Mouse (Mus musculus) olfactory bulb, adult 2 months (tissue): ENCODE measurements around the gene Atp11b. TPM values are rescaled to one million over a fixed set of nuclear protein-coding genes. Genes with fewer than 3 reads are reported as not detected.

Experiments
- H3K27ac ChIP-seq: fragments of 200-500 bp; 2 replicates; pipeline ENCODE4 v1.5.1; 2012; ENCODE audit warnings: low read depth, low read length; ENCODE audit not compliant: insufficient read depth
- H3K4me1 ChIP-seq: fragments of 200-500 bp; 2 replicates; pipeline ENCODE4 v1.6.1; 2012; ENCODE audit warnings: low read length; ENCODE audit not compliant: control insufficient read depth, insufficient read depth
- H3K4me3 ChIP-seq: fragments of 200-500 bp; 2 replicates; pipeline ENCODE4 v1.5.1; 2012; ENCODE audit warnings: mild to moderate bottlenecking, low read depth, low read length, moderate library complexity; ENCODE audit not compliant: insufficient read depth
- CTCF ChIP-seq: fragments of 200-500 bp; IDR thresholded peaks from 2 replicates; pipeline ENCODE4 v1.5.1; 2012; ENCODE audit warnings: low read depth, mild to moderate bottlenecking, low read length, moderate library complexity; ENCODE audit not compliant: insufficient read depth
- POLR2A ChIP-seq: fragments of 200-500 bp; IDR thresholded peaks from 2 replicates; pipeline ENCODE4 v1.6.1; 2012; ENCODE audit warnings: mild to moderate bottlenecking, low read depth, low read length, moderate library complexity; ENCODE audit not compliant: insufficient read depth
- WGBS: fragments of 180-500 bp; shearing (Covaris S2); methylation state at CpG from one replicate; pipeline ENCODE4 v1.1.7; 2018; 5-methylcytosine and 5-hydroxymethylcytosine counted together
- polyA plus RNA-seq: library from polyadenylated mRNA; stranded (reverse); fragments of >200 nt; gene quantifications from 2 replicates; pipeline ENCODE4 v1.2.4, GENCODE M21; 2012; ENCODE audit warnings: low replicate concordance; ENCODE audit not compliant: missing spikeins, insufficient read depth, insufficient read length

The Atp11b gene
- polyA plus RNA-seq, 1 experiment, result not detected

DNA sequence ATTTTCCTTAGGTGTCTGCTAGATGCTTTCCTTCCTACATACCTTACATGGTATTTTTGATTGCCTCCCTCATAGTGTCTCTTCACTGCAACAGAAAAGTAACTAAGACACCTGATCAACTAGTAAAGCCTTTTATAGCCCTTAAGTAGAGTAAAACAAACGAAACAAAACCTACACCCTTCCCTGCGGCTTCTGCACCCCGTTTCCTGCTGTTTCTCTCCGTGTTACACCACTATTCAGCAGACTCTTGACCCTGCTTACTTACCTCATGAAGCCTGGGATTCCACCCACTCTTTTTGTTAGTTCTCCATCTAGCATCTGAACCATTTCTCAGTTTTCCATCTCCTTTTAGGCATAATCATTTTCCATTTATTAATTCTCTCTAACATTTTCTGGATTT is 8.8 kb downstream of the Atp11b start:
- 73% methylated on average over 4 of the region's 4 CpGs for whole genome bisulfite sequencing
- no peak for TF ChIP-seq CTCF
- no peak for TF ChIP-seq POLR2A
- no peak overlapping the region for H3K4me3 ChIP-seq
- H3K27ac ChIP-seq, result no peak overlapping the region
- H3K4me1 ChIP-seq, result peaks cover 6% of the 10 kb centered on the region; the same call in 1 of the 2 replicates

DNA sequence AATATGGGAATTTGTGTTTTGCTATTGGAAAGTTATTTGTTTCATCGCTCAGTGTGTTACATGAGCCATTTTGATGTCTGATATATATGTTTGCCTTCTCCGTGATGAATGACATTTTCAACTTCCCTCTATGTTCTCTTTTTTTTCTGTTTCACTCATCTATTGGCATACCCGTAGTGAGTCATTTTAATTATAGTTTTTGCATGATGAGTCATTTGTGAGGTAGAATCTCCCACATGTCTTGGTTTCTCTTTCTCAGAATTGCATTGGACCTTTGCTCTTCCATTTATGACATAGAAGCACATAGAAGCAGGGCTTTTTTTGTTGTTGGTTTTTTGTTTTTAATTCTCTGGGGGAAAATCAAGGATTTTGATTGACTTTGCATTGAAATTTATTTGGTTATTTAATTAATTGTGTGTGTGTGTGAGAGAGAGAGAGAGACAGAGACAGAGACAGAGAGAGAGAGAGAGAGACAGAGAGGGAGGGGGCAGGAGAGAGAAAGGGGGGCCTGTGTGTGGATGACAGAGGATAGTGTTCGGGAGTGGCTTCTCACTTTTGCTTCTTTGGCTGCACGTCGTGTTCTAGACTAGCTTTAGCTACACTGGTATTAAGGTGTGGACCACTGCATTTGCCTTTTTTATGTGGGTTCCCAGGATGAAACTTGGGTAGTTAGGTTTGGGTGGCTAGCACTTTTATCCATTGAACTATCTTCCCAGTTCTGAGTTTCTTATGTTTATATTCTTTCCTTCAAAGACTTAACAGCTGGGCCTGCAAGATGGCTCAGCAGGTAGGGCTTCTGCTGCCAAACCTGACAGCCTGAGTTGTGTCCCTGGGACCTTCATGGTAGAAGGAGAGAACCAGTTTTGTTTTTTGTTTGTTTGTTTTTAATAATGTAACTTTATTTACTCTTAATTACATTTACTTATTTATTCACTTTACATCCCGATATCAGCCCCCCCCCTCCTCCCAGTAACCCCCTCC is 11.0 kb downstream of the Atp11b start:
- WGBS, result 64% methylated on average over 7 of the region's 7 CpGs
- no peak overlapping the region for H3K27ac ChIP-seq
- H3K4me1 ChIP-seq, result peaks cover 6% of the 10 kb centered on the region; the same call in 1 of the 2 replicates
- TF ChIP-seq CTCF (no peak), POLR2A (no peak)
- no peak overlapping the region for H3K4me3 ChIP-seq

DNA sequence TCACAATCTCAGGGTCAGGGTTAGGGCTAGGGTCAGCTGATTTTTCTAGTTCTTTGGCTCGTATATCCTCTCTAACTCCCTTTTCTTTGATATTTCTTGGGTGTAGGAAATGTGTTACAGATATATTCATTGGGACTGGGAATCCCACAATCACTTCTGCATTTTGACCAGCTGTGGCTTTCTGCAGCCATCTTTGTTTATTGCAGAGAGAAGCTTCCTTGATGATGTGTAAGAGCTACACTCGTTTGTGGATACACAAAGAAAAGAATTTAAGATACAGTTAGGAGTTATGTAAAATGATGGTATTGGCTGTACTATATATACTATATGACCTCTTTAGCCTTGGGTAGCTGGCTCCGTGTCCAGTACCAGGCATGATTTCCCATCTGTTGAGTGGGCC is 25.8 kb downstream of the Atp11b start:
- no peak for TF ChIP-seq POLR2A
- TF ChIP-seq CTCF, result no peak
- H3K4me3 ChIP-seq, result no peak overlapping the region
- H3K27ac ChIP-seq, result no peak overlapping the region
- H3K4me1 ChIP-seq, result no peaks in the 10 kb centered on the region
- 96% methylated on average over 3 of the region's 3 CpGs for WGBS

DNA sequence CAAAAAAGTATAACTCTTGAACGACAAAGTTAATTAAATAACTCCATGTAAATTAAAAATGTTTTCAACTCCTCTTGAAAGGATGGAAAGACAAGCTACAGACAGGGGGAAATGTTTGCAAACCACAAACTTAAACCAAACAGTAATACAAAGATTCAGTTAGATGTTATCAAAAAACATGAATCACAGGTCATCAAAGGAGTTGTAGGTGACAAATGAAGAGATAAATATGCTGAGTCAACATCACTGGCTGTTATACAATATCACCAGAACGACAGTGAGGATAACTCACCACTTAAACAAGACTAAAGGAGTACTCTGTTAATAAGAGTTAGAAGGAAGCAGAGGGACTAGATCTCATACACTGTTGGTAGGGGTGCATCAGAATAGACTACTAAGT is 48.1 kb downstream of the Atp11b start:
- H3K27ac ChIP-seq, result no peak overlapping the region
- 98% methylated on average over 2 of the region's 2 CpGs for WGBS
- TF ChIP-seq CTCF, result no peak
- TF ChIP-seq POLR2A, result no peak
- H3K4me1 ChIP-seq, result no peaks in the 10 kb centered on the region
- H3K4me3 ChIP-seq, result no peak overlapping the region

DNA sequence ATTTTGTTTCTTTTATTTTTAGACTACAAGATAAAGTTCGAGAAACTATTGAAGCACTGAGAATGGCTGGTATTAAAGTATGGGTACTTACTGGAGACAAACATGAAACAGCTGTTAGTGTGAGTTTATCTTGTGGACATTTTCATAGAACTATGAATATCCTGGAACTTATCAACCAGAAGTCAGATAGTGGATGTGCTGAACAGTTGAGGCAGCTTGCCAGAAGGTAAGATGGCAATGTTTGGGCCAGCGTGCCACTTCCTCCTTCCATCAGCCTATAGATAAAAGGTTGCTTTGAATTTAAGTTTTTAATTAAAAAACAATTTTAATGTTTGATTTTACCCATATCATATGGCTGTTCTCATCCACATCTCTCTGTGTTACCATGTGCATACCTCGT is 66.0 kb downstream of the Atp11b start:
- 94% methylated on average over 3 of the region's 3 CpGs for WGBS
- no peak for TF ChIP-seq POLR2A
- no peak for TF ChIP-seq CTCF
- Histone ChIP-seq H3K4me3 (no peak overlapping the region), H3K27ac (no peak overlapping the region), H3K4me1 (no peaks in the 10 kb centered on the region)

DNA sequence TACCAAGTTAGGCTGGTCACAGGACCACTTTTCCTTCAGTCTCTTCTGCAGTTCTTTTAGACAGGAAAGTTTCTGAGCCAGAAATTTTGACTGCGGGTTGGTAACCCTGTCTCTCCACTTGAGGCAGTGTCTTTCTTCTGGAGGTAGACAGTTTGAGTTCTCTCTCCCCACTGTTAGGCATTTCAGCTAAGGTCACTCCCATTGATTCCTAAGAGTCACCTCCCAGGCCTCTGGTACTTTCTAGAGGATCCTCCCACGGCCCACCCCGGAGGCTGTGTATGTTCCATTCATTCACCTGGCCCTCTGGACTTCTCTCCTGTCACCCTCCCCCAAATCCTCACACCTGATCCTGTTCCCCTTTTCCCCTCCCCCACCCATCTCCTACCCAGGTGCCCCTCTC is 68.1 kb downstream of the Atp11b start:
- no peaks in the 10 kb centered on the region for H3K4me1 ChIP-seq
- TF ChIP-seq POLR2A (no peak), CTCF (no peak)
- 94% methylated on average over 3 of the region's 3 CpGs for WGBS
- H3K27ac ChIP-seq, result no peak overlapping the region
- H3K4me3 ChIP-seq, result no peak overlapping the region

DNA sequence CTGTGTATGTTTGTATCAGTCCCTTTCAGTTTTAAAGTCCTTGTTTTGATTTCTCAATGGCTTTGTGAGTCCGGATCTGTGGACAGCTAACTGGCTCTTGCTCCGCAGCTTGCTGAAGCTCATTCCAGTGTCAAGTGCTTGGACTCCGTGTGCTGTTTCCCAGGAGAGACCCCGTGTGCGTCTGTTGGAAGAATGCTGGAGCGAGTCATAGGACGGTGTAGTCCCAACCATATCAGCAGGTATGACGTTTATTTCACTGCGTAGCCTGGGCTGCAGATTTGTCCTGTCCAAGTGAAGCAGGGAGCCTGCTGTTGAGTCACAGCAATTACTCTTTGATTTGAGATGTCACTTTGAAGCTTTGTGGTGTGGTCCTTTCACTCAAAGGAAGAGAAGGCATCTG is 95.4 kb downstream of the Atp11b start:
- no peak overlapping the region for H3K4me3 ChIP-seq
- WGBS, result 87% methylated on average over 9 of the region's 9 CpGs
- no peak overlapping the region for H3K27ac ChIP-seq
- TF ChIP-seq POLR2A, result no peak
- TF ChIP-seq CTCF, result no peak
- H3K4me1 ChIP-seq, result no peaks in the 10 kb centered on the region

DNA sequence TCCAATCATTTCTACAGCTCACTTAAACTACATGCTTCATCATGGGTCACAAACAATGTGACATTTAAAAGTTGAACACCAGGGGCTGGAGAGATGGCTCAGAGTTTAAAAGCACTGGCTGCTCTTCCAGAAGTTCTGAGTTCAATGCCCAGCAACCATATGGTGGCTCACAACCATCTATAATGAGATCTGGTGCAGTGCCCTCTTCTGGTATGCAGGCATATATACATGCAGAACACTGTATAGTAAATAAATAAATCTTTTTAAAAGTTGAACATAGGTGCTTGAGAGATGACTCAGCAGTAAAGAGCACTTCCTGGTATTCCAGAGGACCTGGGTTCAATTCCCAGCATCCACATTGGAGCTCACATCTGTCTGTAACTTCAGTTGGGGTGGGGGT is 129.4 kb downstream of the Atp11b start:
- no peak for TF ChIP-seq POLR2A
- no peak for TF ChIP-seq CTCF
- no peak overlapping the region for H3K4me3 ChIP-seq
- H3K4me1 ChIP-seq, result no peaks in the 10 kb centered on the region
- H3K27ac ChIP-seq, result no peak overlapping the region

DNA sequence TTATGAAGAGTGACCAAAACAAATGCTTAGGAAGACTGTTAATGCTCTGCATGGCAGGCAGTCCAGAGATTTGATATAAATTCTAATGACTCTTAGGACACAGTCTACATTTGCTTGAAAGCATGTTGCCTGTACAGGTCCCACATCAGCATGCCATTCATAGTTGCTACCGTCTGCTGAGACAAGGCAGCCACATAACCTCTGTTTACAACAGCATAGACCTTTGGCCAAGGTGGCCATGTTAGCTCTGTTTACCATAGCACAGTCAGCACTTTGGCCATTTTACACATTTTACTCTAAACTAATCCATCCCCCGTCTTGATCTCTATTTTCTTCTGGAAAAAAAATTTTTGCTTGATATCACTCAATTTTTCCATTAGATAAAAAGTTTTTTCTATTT is 135.6 kb downstream of the Atp11b start:
- H3K27ac ChIP-seq, result no peak overlapping the region
- H3K4me3 ChIP-seq, result no peak overlapping the region
- TF ChIP-seq POLR2A (no peak), CTCF (no peak)
- 95% methylated on average over 2 of the region's 2 CpGs for WGBS
- H3K4me1 ChIP-seq, result no peaks in the 10 kb centered on the region
